Mouse (Mus musculus) MN1 (cell line): Measurements from ENCODE around the gene Hist1h3g.
"Not testable (repeated sequence)": the region's sequence is repeated elsewhere in the genome, so short reads cannot be mapped to it uniquely, and the experiment has no call there.

Experiments
- DNase-seq: peaks from one replicate; pipeline ENCODE4 v3.0.0-alpha.2; 2016; ENCODE audit warnings: low spot score

The Hist1h3g gene

DNA sequence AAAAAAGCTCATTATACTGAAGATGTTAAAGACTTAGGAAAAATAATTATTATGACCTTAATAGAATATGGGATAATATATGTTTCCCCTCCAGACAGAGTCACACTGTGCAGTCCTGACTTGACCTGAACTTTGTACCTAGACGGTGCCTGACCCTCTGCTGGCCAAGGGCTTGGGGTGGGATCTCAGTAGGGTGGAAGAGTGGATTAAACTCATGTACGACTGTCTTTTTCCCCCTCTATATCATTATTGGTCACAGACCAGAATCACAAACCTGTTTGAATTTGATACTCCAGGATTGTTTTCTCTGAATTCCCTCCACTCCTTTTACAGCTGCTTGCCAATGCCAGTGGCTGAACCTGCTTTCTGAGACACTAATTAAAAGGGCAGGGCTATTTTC, 25.5 kb downstream of the Hist1h3g start:
- not testable (repeated sequence) for DNase-seq

DNA sequence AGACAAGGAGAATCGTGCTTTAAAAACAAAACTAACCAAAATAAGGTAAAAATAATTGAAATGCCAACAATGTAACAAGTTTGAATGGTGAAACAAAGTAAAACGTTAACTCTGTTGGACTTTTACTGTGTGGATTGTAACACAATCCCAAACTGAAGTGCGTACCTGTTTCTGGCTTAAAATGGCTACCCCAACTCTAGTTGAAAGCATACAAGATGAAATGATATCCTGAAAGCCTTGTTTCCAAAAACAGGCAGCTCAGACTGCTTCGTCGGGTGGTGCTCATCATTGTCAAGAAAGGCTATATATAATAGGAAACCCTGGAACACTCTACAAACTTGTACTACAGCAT, 26.3 kb downstream of the Hist1h3g start:
- DNase-seq: not testable (repeated sequence)

DNA sequence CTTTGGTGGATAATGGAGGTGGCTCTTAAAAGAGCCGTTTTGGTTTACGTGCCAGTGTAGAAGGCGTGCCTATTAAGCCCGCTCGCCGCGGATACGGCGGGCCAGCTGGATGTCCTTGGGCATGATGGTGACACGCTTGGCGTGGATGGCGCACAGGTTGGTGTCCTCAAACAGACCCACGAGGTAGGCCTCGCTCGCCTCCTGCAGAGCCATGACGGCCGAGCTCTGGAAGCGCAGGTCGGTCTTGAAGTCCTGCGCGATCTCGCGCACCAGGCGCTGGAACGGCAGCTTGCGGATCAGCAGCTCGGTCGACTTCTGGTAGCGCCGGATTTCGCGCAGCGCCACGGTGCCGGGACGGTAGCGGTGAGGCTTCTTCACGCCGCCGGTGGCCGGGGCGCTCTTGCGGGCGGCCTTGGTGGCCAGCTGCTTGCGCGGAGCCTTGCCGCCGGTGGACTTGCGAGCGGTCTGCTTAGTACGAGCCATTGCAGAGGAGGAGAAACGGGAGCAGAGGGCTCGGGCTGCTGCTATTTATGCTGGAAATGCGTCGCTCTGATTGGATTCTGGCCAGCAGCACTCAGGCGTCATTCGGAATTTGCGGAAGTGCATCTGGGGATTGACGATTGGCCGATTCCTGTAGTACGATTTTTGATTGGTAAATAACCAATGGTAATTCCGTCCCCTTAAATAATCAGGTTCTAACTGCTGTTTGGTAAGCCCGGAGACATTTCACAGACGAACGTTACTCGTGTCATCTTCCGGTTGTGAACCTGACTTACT, 26.8 kb downstream of the Hist1h3g start, which contains the start of gene Hist1h3e:
Hist1h3e (minus strand) TSS at position 487 of the 777 bp plus-strand sequence.
- peak; percentile 96 for DNase-seq

DNA sequence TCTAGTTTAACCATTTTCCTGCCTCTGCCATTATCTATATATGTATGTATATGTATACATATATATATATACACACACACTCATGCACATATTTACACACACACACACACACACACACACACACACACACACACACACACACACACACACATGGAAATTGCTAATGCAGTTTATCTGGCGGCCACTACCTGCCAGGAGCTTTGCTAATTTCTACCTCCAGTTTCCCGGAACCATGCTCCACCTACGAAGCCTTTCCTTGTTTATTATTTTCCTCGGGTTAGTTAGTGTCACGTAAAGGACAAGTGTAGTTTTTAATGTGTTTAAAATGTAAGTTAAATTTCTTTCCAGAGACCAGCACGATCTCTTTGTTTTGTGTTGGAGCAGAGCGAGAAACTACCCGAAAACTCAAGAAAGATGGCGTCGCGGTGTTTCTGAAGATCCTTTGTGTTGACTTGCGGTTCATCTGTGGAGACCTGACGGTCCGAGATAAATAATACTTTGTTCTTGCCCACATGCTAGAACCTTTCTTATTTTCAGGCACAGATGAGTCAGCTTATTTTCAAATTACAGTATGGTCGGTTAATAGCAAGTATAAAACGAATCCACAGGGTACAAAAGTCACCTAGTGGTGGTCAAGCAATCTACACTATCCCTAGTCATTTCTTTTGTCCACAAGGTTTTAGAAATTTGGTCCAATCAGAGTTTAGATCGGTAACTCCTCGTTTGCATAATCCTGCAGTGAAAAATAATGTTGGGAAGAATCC, 27.7 kb downstream of the Hist1h3g start:
- DNase-seq: peak; percentile 86

DNA sequence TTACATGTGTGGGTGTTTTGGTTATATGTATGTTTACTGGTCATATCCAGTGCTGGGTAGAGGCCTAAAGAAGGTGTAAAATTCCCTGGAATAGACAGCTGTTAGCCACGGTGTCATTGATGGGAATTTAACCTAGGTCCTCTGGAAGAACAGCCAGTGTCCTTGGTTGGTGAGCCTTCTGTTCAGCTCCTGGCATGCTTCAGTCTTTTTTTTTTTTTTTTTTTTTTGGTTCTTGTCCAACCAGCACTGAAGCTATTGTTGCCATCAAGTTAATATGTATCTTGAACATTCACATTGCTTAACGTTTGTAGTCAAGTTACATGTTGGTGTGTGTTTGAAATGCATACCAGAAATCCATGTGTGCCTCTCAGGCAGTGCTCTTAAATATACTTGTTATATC, 29.3 kb downstream of the Hist1h3g start:
- DNase-seq: no peak

DNA sequence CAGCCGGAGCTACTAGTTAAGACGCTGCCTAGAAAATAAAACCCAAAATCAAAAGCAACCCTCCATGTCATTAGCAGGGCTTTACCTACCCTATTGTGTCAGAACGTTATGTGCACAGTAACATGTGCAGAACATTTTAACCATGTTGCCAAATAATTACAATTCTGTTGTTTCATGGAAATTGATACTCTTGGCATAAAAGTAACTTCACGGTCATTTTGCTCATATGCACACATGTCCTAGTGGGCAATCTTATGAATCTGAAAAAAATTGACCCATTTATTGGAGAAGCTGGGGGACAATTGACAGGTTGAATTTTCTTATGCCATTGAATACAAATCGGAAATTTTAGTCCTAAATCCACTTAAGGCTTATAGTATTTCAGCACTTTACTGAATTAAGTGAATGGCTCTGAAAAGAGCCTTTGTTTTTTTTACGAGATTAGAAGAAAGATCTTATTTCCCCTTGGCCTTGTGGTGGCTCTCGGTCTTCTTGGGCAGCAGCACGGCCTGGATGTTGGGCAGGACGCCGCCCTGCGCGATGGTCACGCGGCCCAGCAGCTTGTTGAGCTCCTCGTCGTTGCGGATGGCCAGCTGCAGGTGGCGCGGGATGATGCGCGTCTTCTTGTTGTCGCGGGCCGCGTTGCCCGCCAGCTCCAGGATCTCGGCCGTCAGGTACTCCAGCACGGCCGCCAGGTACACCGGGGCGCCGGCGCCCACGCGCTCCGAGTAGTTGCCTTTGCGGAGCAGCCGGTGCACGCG, 35.2 kb downstream of the Hist1h3g start:
- peak; percentile 33 for DNase-seq

DNA sequence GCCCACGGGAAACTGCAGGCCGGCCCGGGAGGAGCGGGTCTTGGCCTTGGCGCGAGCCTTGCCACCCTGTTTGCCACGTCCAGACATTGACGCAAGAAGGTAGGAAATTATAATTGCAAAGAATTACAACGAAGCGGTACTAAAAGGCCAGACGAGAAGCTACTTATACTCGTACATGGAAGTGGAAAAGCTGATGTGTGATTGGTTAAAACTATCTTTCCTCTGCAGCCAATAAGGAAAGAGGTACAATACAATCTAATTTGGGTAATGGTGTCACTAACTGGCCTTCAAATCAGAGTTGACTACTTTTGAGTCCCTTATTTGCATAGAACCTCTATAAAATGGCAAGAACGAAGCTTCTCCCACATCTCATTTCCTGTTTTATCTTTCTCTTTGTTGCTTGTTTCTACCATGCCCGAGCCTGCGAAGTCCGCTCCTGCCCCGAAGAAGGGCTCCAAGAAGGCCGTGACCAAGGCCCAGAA, 35.8 kb downstream of the Hist1h3g start, which contains the start of the genes Hist1h2ae and Hist1h2bg:
Hist1h2ae (minus strand) TSS at position 199 of the 482 bp plus-strand sequence.
Hist1h2bg (plus strand) TSS at position 375 of the 482 bp plus-strand sequence.
- peak; percentile 94 for DNase-seq

DNA sequence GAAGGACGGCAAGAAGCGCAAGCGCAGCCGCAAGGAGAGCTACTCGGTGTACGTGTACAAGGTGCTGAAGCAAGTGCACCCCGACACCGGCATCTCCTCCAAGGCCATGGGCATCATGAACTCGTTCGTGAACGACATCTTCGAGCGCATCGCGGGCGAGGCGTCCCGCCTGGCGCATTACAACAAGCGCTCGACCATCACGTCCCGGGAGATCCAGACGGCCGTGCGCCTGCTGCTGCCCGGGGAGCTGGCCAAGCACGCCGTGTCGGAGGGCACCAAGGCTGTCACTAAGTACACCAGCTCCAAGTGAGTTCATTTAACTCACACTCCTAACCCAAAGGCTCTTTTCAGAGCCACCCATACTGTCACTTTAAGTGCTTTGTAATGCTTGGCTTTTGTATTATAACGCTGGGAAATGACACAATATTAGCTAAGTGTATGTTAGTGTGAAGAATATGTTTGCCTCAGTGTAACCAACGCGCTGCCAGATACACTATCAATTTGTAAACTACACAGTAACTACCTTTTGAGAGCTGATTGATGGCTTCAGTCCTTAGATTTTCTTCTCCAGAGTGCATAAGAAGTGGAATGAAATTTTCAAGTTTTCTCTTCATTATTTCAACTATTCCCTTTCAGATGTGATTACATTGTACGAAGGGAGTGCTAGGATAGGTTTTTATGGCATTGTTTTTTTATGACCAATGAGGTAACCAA, 36.4 kb downstream of the Hist1h3g start:
- DNase-seq: peak; percentile 32

DNA sequence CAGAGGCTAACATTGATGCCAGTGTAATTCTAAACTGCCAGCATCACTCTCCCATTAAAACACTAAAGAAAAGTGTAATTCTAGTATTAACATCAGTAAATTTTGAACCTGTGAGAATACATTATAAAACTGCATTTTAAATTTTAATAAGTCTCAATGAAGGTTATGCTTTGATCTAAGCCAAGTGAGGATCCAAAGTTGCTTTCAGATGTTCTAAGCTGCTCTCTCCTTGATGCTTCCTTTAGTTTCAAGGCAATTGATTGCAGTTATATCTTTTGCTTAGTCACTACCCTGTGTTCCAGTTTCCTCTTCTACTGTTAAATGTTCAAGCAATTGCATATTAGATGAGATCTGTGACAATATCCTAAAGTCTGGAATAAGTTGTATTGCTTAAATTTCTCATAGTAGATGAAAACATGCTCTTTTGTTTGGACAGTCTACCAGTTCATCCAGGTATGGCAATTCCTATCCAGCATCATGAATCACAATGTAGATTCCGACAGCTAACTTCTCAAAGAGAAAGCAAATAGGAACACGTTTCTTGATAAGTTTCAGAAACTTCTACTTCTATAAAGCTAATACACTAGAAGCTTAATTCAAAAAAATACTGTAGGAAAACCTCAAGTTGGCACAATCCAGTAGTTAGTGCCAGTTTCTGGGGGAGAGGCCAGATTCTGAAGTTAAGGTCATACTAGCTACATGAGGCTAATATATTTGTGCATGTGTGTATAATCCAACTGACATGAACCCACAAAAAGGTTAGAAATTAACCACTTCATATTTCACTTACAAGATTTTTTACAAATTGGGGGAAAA, 37.2 kb downstream of the Hist1h3g start:
- peak; percentile 18 for DNase-seq

DNA sequence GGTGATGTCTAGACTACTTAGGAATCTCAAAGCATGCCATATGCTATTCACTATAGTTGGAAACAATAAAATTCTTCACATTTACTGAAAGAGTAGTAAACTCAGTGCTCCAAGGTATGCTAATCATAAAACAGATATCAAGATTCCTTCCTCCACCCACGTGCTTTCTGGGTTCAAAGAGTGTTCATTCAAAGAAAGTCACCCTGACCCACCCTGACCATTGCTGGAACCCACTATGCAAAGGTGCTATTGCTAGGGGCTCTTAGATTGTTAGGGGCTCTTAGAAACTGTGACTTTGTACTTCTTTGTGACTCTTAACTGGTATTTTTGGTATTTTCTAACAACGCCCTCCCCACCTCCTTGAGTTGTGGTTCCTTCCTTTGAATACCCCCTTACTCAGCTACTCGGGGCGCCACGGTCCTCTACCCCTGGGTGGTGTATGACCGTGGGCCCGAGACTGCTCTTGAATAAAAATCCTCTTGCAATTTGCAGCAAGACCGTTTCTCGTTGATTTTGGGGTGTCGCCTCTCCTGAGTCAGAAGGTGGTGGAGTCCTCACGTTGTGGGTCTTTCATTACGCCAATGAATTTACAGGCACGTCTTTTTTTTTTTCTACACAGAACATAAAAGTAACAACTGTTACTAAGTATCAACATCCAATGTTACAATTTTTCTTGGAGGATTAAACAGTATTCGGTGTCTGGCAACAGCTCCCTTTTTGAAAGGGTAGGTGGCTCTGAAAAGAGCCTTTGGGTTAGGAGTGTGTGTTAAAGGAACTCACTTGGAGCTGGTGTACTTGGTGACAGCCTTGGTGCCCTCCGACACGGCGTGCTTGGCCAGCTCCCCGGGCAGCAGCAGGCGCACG, 38.0 kb downstream of the Hist1h3g start:
- DNase-seq: not testable (repeated sequence)

DNA sequence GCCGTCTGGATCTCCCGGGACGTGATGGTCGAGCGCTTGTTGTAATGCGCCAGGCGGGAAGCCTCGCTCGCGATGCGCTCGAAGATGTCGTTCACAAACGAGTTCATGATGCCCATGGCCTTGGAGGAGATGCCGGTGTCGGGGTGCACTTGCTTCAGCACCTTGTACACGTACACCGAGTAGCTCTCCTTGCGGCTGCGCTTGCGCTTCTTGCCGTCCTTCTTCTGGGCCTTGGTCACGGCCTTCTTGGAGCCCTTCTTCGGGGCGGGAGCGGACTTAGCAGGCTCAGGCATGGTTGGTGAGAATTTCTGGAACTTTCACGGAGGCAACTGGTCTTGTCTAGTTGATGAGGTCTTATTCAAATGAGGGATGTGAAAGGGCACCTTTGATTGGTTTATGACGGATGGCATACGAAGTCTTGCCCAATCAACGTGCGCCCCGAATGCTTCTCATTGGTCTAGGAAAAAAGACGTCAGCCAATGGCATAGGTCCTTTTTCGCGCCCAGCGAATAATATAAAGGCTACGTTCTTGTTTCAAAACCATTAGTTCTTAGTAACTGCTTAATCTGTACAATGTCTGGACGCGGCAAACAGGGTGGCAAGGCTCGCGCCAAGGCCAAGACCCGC, 38.8 kb downstream of the Hist1h3g start, which contains the start of the genes Hist1h2bf and Hist1h2ad:
Hist1h2bf (minus strand) TSS at position 299 of the 627 bp plus-strand sequence.
Hist1h2ad (plus strand) TSS at position 484 of the 627 bp plus-strand sequence.
- DNase-seq: not testable (repeated sequence)

DNA sequence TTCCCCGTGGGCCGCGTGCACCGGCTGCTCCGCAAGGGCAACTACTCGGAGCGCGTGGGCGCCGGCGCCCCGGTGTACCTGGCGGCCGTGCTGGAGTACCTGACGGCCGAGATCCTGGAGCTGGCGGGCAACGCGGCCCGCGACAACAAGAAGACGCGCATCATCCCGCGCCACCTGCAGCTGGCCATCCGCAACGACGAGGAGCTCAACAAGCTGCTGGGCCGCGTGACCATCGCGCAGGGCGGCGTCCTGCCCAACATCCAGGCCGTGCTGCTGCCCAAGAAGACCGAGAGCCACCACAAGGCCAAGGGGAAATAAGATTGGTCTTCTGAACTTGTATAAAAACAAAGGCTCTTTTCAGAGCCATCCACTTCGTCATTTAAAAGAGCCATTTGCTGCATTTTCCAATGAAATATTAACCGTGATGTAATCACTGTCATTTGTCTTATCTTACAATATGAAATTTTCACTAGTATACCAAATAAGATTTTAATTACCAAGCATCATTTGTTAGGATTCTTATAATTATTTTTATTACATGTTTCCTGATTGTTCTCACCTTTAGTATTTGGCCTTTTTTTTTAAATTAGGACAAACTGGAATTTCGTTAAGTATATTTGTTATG, 39.4 kb downstream of the Hist1h3g start:
- DNase-seq: not testable (repeated sequence)

DNA sequence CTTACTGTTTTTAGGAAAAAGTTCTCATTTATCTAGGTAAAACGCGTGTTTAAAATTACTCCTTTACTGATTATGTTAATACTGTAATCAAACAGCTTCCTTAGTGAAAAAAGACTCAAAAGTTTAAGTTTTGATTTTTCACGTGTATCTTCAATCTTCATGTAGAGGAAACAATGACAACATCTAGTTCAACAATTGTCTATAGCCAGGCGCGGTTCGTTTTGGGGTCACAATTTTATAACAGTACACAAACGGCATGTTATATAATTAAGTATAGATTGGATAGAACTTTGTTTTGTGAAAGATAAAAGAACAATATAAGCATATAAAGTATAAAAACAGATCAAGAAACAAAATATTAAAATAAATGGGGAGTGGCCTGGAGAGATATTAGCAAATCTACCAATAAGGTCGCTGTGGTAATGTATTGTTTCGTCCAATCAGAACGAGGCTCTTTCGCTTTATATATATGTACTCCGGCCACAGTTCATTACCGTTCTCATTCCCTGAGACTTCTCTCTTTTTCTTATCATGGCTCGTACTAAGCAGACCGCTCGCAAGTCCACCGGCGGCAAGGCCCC, 40.1 kb downstream of the Hist1h3g start, which contains the start of gene Hist1h3d:
Hist1h3d (plus strand) TSS at position 493 of the 581 bp plus-strand sequence.
- no peak for DNase-seq

DNA sequence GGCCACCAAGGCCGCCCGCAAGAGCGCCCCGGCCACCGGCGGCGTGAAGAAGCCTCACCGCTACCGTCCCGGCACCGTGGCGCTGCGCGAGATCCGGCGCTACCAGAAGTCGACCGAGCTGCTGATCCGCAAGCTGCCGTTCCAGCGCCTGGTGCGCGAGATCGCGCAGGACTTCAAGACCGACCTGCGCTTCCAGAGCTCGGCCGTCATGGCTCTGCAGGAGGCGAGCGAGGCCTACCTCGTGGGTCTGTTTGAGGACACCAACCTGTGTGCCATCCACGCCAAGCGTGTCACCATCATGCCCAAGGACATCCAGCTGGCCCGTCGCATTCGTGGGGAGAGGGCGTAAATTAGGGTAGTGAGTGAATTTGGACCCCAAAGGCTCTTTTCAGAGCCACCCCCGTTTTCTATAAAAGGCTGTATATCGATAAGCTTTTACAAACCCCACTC, 40.7 kb downstream of the Hist1h3g start:
- DNase-seq: not testable (repeated sequence)

DNA sequence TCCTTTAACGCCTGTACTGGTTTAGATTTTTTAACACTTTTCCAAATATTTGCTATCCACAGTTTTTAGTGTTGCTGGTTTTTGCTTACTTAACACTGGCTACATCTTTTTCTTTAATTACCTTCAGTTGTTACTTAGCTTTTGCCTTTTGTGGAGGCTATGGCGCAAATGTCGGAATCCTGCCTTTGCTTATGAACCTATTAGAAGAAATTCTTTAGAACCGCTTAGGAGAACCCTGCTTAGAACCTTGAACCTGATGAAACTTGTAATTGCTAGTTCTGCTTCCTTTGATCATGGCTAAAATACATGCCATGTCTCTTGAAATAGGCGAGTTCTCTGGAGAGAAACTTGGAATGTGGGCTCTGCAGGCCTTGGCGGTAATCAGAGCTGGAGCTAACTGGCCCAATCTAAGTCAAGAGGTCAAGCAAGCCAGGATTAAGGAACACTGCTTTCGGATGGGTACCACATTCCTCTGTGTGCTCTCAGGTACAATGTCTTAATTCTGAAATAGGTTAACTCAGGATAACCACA, 41.2 kb downstream of the Hist1h3g start:
- DNase-seq: no peak

DNA sequence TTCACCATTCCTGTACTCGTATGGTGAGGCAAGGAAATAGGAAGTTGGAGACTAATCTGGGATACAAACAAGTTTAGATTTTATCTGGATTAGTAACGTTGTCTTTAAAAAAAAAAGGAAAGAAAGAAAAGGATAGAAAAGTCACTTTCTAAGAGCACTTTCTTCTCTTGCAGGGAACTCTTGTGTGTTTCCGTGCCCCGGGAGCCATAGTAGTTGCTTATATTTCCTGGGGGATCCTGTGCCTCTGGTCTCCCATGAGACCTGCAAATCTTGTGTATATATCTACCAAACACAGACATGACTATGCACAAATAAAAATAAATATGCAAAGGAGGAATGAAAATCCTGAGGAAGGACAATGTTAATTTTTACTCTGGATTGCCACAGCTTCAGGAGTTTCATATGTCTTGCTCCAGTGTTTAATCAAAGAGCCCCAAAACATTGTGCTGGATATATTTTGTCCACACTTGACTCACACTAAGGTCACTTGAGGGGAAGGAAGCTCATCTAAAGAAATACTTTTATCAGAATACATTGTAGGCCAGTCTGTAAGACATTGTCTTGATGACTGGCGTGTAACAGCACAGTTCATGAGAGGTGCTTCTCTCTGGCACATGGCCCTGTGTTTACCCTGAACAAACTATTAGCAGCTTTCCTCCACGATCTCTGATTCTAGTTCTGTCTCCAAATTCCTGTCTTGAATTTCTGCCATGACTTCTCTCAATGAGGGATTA, 41.9 kb downstream of the Hist1h3g start:
- no peak for DNase-seq

DNA sequence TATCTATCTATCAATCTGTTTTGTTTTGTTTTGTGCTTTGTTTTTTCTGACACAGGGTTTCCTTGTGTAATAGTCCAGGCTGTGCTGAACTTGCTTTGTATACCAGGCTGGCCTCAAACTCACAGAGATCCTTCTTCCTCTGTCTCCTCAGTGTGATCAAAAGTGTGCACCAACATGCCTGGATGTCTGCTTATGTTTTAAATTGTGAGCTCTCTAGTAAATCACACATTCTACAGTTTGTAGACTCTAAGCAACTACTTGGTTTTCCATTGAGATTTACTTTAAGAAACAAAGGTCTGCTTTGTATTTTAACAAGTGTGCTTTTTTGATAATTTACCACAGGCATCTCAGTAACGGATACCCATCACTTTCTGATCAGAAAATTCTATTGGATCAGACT, 42.6 kb downstream of the Hist1h3g start:
- no peak for DNase-seq
